Comparison of ENCODE assay signal across 23 mouse cellular contexts in genomic region chr9:114388288-114388687, GRCm38 (mm10). TPM values are rescaled to one million over a fixed set of nuclear protein-coding genes. Genes with fewer than 3 reads are reported as not detected.
A peak's percentile ranks its signal among the peaks of the same experiment; 100 is the strongest.
DNase-seq lines count a peak whose midpoint lies in the region; ATAC-seq and TF ChIP-seq lines count a peak whose summit lies in the region.
"Had no signal": no experiment of that assay in that cellular context is flagged by ENCODE, and none has a peak within 500 bp of the region (broad histone marks: within the 10 kb centered on the region; RNA-seq: fewer than 3 reads in every experiment).

No protein-coding gene starts in this region.

- peak overlapping the region; percentile 87 for H3K27ac ChIP-seq in heart, embryonic 11.5 days (ENCODE audit: low read depth, low read length)
- H3K27ac ChIP-seq in limb, embryonic 12.5 days, result no peak overlapping the region
- H3K27ac ChIP-seq in limb, embryonic 10.5 days, result no peak overlapping the region
- H3K27ac ChIP-seq in heart, embryonic 15.5 days, result peak overlapping the region; percentile 95
- no peak overlapping the region for H3K27ac ChIP-seq in limb, embryonic 14.5 days (replicated peaks; ENCODE audit: low read depth, low read length)
- H3K27ac ChIP-seq: midbrain, embryonic 10.5 days; neural tube, embryonic 13.5 days had no signal

- no peaks in the 10 kb centered on the region for H3K9me3 ChIP-seq in heart, embryonic 11.5 days (replicated peaks; ENCODE audit: control insufficient read depth, low read length)
- H3K9me3 ChIP-seq in limb, embryonic 12.5 days, result no peaks in the 10 kb centered on the region
- no peaks in the 10 kb centered on the region for H3K9me3 ChIP-seq in limb, embryonic 10.5 days (replicated peaks)
- no peaks in the 10 kb centered on the region for H3K9me3 ChIP-seq in heart, embryonic 15.5 days (replicated peaks)
- H3K9me3 ChIP-seq in limb, embryonic 14.5 days (ENCODE audit: control insufficient read depth, low read length), result no peaks in the 10 kb centered on the region
- H3K9me3 ChIP-seq: midbrain, embryonic 10.5 days; neural tube, embryonic 13.5 days; stomach, embryonic 15.5 days had no signal

- no peak for ATAC-seq in heart, embryonic 11.5 days (replicated peaks; ENCODE audit: insufficient number of reproducible peaks, low FRiP score, low TSS enrichment)
- no peak for ATAC-seq in limb, embryonic 12.5 days (ENCODE audit: insufficient number of reproducible peaks, insufficient read depth, low FRiP score, low TSS enrichment, low read depth)
- no peak for ATAC-seq in heart, embryonic 15.5 days (replicated peaks; ENCODE audit: insufficient number of reproducible peaks, insufficient read depth, low FRiP score, low read depth)
- ATAC-seq in limb, embryonic 14.5 days (ENCODE audit: low FRiP score, low read depth), result no peak
- ATAC-seq: forebrain, embryonic 14.5 days had no signal

- TF ChIP-seq POLR2A in limb, embryonic 14.5 days (IDR thresholded peaks at IDR 0.05; ENCODE audit: borderline replicate concordance, extremely low read depth, insufficient read depth, insufficient read length), result no peak

- no peaks in the 10 kb centered on the region; the same call in 1 of the 2 replicates for H3K36me3 ChIP-seq in heart, embryonic 11.5 days (ENCODE audit: control insufficient read depth, insufficient read depth, low read length)
- peaks cover 32% of the 10 kb centered on the region for H3K36me3 ChIP-seq in limb, embryonic 12.5 days
- H3K36me3 ChIP-seq in limb, embryonic 10.5 days, result peaks cover 18% of the 10 kb centered on the region
- H3K36me3 ChIP-seq in heart, embryonic 15.5 days, result peaks cover 19% of the 10 kb centered on the region
- peaks cover 24% of the 10 kb centered on the region for H3K36me3 ChIP-seq in limb, embryonic 14.5 days (ENCODE audit: control insufficient read depth, insufficient read depth, low read length)
- H3K36me3 ChIP-seq: neural tube, embryonic 13.5 days had no signal

- 80% methylated on average over 8 of the region's 8 CpGs for WGBS in heart, embryonic 11.5 days (ENCODE audit: insufficient replicate concordance)
- 83% methylated on average over 8 of the region's 8 CpGs for WGBS in limb, embryonic 12.5 days
- 84% methylated on average over 8 of the region's 8 CpGs for WGBS in limb, embryonic 10.5 days
- 61% methylated on average over 8 of the region's 8 CpGs for WGBS in heart, embryonic 15.5 days
- WGBS in limb, embryonic 14.5 days, result 78% methylated on average over 8 of the region's 8 CpGs

- intact Hi-C loops in heart, postnatal 14 days (cut with DNase I), result loop anchor here (10.0 kb wide), 1 partner anchor 403 kb away; no protein-coding TSS in a partner anchor

- no peaks in the 10 kb centered on the region for H3K27me3 ChIP-seq in heart, embryonic 11.5 days (ENCODE audit: control insufficient read depth, insufficient read depth, low read length)
- H3K27me3 ChIP-seq in limb, embryonic 12.5 days, result no peaks in the 10 kb centered on the region
- H3K27me3 ChIP-seq in limb, embryonic 10.5 days (ENCODE audit: low read depth, poor library complexity, severe bottlenecking), result no peaks in the 10 kb centered on the region
- H3K27me3 ChIP-seq in heart, embryonic 15.5 days, result no peaks in the 10 kb centered on the region
- no peaks in the 10 kb centered on the region for H3K27me3 ChIP-seq in limb, embryonic 14.5 days (ENCODE audit: control insufficient read depth, insufficient read depth, low read length)
- H3K27me3 ChIP-seq: stomach, embryonic 15.5 days had no signal

- no peak for DNase-seq in heart, postnatal 14 days
- DNase-seq in limb, embryonic 10.5 days (ENCODE audit: low spot score), result no peak
- no peak for DNase-seq in limb, embryonic 14.5 days (ENCODE audit: low spot score)
- no peak for DNase-seq in spleen, postnatal 36 days (ENCODE audit: low spot score in 2 of 2)
- DNase-seq: cerebellum, adult 11 months; layer of hippocampus, postnatal 36 days; lung, postnatal 36 days; thymus, postnatal 14 days had no signal

- no peak overlapping the region for H3K4me3 ChIP-seq in heart, embryonic 11.5 days (ENCODE audit: low read depth, low read length)
- H3K4me3 ChIP-seq in limb, embryonic 12.5 days (replicated peaks), result no peak overlapping the region
- H3K4me3 ChIP-seq in limb, embryonic 10.5 days, result no peak overlapping the region
- no peak overlapping the region for H3K4me3 ChIP-seq in heart, embryonic 15.5 days
- H3K4me3 ChIP-seq in limb, embryonic 14.5 days (replicated peaks; ENCODE audit: low read length), result no peak overlapping the region
- H3K4me3 ChIP-seq: midbrain, embryonic 10.5 days; neural tube, embryonic 13.5 days; stomach, embryonic 15.5 days had no signal

- H3K4me1 ChIP-seq in heart, embryonic 11.5 days (ENCODE audit: control insufficient read depth, insufficient read depth, low read length), result peaks cover 20% of the 10 kb centered on the region
- H3K4me1 ChIP-seq in limb, embryonic 12.5 days (replicated peaks), result peaks cover 17% of the 10 kb centered on the region
- peaks cover 33% of the 10 kb centered on the region for H3K4me1 ChIP-seq in limb, embryonic 10.5 days
- H3K4me1 ChIP-seq in heart, embryonic 15.5 days (replicated peaks), result peaks cover 36% of the 10 kb centered on the region
- H3K4me1 ChIP-seq in limb, embryonic 14.5 days (ENCODE audit: control insufficient read depth, insufficient read depth, low read length), result peaks cover 12% of the 10 kb centered on the region; the same call in 1 of the 2 replicates

- H3K9ac ChIP-seq in heart, embryonic 11.5 days (ENCODE audit: low read depth, low read length), result peak overlapping the region; percentile 44; the same call in 1 of the 2 replicates
- no peak overlapping the region for H3K9ac ChIP-seq in limb, embryonic 12.5 days (replicated peaks)
- H3K9ac ChIP-seq in heart, embryonic 15.5 days, result 0 out of 2 replicates have a peak overlapping the region, but pooled peaks have one; percentile 17
- no peak overlapping the region for H3K9ac ChIP-seq in limb, embryonic 14.5 days (ENCODE audit: low read depth, low read length, severe bottlenecking)
- H3K9ac ChIP-seq: neural tube, embryonic 13.5 days; stomach, embryonic 15.5 days had no signal

- H3K4me2 ChIP-seq in heart, embryonic 11.5 days, result peak overlapping the region; percentile 91
- peak overlapping the region; percentile 77; the same call in 1 of the 2 replicates for H3K4me2 ChIP-seq in limb, embryonic 12.5 days
- peak overlapping the region; percentile 92 for H3K4me2 ChIP-seq in heart, embryonic 15.5 days
- H3K4me2 ChIP-seq in limb, embryonic 14.5 days (replicated peaks; ENCODE audit: low read depth, low read length, severe bottlenecking), result peak overlapping the region; percentile 68; the same call in 1 of the 2 replicates
- H3K4me2 ChIP-seq: neural tube, embryonic 13.5 days had no signal

RNA-seq across cellular contexts. Expression of gene Crtap, which starts 2.2 kb away (rescaled TPM):
- polyA plus RNA-seq in heart, embryonic 11.5 days (2014; fragmentation: Nextera tagmentation; extraction: Ambion mirVana), result 129 and 138 TPM in 2 replicates
- 10 to 100 TPM; 35.4 to 41.3 TPM for total RNA-seq in heart, postnatal 14 days (2021)
- polyA plus RNA-seq in limb, embryonic 12.5 days (2016; fragmentation: Nextera tagmentation; extraction: Ambion mirVana), result 89.0 and 92.9 TPM in 2 replicates
- polyA plus RNA-seq in limb, embryonic 10.5 days (2016; fragmentation: Nextera tagmentation; extraction: Ambion mirVana), result 47.3 and 55.4 TPM in 2 replicates
- polyA plus RNA-seq in heart, embryonic 15.5 days (2015; fragmentation: Nextera tagmentation; extraction: Ambion mirVana), result 126 and 148 TPM in 2 replicates
- polyA plus RNA-seq in limb, embryonic 14.5 days (2012; rRNA removed), result 242 and 272 TPM in 2 replicates
- 221 and 228 TPM in 2 replicates for polyA plus RNA-seq in limb, embryonic 14.5 days (2014; fragmentation: Nextera tagmentation; extraction: Ambion mirVana)

RNA-seq across cellular contexts. Expression of gene Glb1, which starts 12.6 kb away (rescaled TPM):
- 39.6 and 46.2 TPM in 2 replicates for polyA plus RNA-seq in heart, embryonic 11.5 days (2014; fragmentation: Nextera tagmentation; extraction: Ambion mirVana)
- 10 to 100 TPM; 18.5 to 19.2 TPM for total RNA-seq in heart, postnatal 14 days (2021)
- 25.0 and 27.2 TPM in 2 replicates for polyA plus RNA-seq in limb, embryonic 12.5 days (2016; fragmentation: Nextera tagmentation; extraction: Ambion mirVana)
- 19.2 and 22.3 TPM in 2 replicates for polyA plus RNA-seq in limb, embryonic 10.5 days (2016; fragmentation: Nextera tagmentation; extraction: Ambion mirVana)
- 36.6 and 47.4 TPM in 2 replicates for polyA plus RNA-seq in heart, embryonic 15.5 days (2015; fragmentation: Nextera tagmentation; extraction: Ambion mirVana)
- 36.6 and 44.0 TPM in 2 replicates for polyA plus RNA-seq in limb, embryonic 14.5 days (2012; rRNA removed)
- polyA plus RNA-seq in limb, embryonic 14.5 days (2014; fragmentation: Nextera tagmentation; extraction: Ambion mirVana), result 40.7 and 41.9 TPM in 2 replicates

RNA-seq across cellular contexts. Expression of gene Tmppe, which starts 12.6 kb away (rescaled TPM):
- 4.3 and 6.3 TPM in 2 replicates for polyA plus RNA-seq in heart, embryonic 11.5 days (2014; fragmentation: Nextera tagmentation; extraction: Ambion mirVana)
- total RNA-seq in heart, postnatal 14 days (2021), result 1 to 10 TPM; 4.5 to 4.8 TPM
- 10.2 and 10.7 TPM in 2 replicates for polyA plus RNA-seq in limb, embryonic 12.5 days (2016; fragmentation: Nextera tagmentation; extraction: Ambion mirVana)
- polyA plus RNA-seq in limb, embryonic 10.5 days (2016; fragmentation: Nextera tagmentation; extraction: Ambion mirVana), result 10.7 and 11.2 TPM in 2 replicates
- 6.7 and 8.4 TPM in 2 replicates for polyA plus RNA-seq in heart, embryonic 15.5 days (2015; fragmentation: Nextera tagmentation; extraction: Ambion mirVana)
- polyA plus RNA-seq in limb, embryonic 14.5 days (2012; rRNA removed), result 4.4 and 5.4 TPM in 2 replicates
- 3.5 and 3.7 TPM in 2 replicates for polyA plus RNA-seq in limb, embryonic 14.5 days (2014; fragmentation: Nextera tagmentation; extraction: Ambion mirVana)

RNA-seq across cellular contexts. Expression of gene Bcl2a1c, which starts 58.4 kb away (rescaled TPM):
- not detected in 2 replicates for polyA plus RNA-seq in heart, embryonic 11.5 days (2014; fragmentation: Nextera tagmentation; extraction: Ambion mirVana)
- total RNA-seq in heart, postnatal 14 days (2021), result not detected
- polyA plus RNA-seq in limb, embryonic 12.5 days (2016; fragmentation: Nextera tagmentation; extraction: Ambion mirVana), result not detected in 2 replicates
- not detected in 2 replicates for polyA plus RNA-seq in limb, embryonic 10.5 days (2016; fragmentation: Nextera tagmentation; extraction: Ambion mirVana)
- not detected in 2 replicates for polyA plus RNA-seq in heart, embryonic 15.5 days (2015; fragmentation: Nextera tagmentation; extraction: Ambion mirVana)
- not detected in 2 replicates for polyA plus RNA-seq in limb, embryonic 14.5 days (2012; rRNA removed)
- polyA plus RNA-seq in limb, embryonic 14.5 days (2014; fragmentation: Nextera tagmentation; extraction: Ambion mirVana), result not detected in 2 replicates
- total RNA-seq: common myeloid progenitor, adult 5-6 weeks; gastrocnemius, adult 8-10 months; hematopoietic stem cell, adult 5-6 weeks; layer of hippocampus, postnatal 36 days; monocyte, adult 5-6 weeks had no signal
- polyA plus RNA-seq: forebrain, embryonic 14.5 days; intestine, embryonic 14.5 days; large intestine, adult 2 months; limb, embryonic 11.5 days; liver, embryonic 16.5 days; midbrain, embryonic 10.5 days; neural tube, embryonic 13.5 days; stomach, embryonic 15.5 days had no signal

Comparison
In these comparisons a context has a peak if more than half of its experiments do, and no peak if none do; other contexts are left out.
1. H3K27ac ChIP-seq: peak in heart, embryonic 11.5 days (single experiment) and heart, embryonic 15.5 days (single experiment); none in limb, embryonic 12.5 days (single experiment), limb, embryonic 10.5 days (single experiment) and limb, embryonic 14.5 days (single experiment).
2. H3K9ac ChIP-seq: peak in heart, embryonic 11.5 days (single experiment) and heart, embryonic 15.5 days (single experiment); none in limb, embryonic 12.5 days (single experiment) and limb, embryonic 14.5 days (single experiment).
3. Peak in every context shown above with its lines, with median percentiles within 50 percentile points of each other: H3K4me2 ChIP-seq.